Mouse (Mus musculus) midbrain, embryonic 12.5 days (tissue): ENCODE measurements around the gene Hist1h2bh. TPM values are rescaled to one million over a fixed set of nuclear protein-coding genes. Genes with fewer than 3 reads are reported as not detected.
"Not testable (repeated sequence)": the region's sequence is repeated elsewhere in the genome, so short reads cannot be mapped to it uniquely, and the experiment has no call there.

Source experiments
- ATAC-seq: fragments of 200-750 bp; cut with Nextera tagmentation; 2 replicates; pipeline ENCODE4 v1.8.0; 2017; ENCODE audit warnings: low read depth, moderate TSS enrichment, moderate library complexity; ENCODE audit not compliant: low FRiP score
- H3K27ac ChIP-seq: fragments of 300-500 bp; sonication (generic); replicated peaks from 2 replicates; pipeline ENCODE4 v1.5.1; 2016; ENCODE audit warnings: mild to moderate bottlenecking
- H3K27me3 ChIP-seq: fragments of 300-500 bp; sonication (generic); 2 replicates; pipeline ENCODE4 v1.6.1; 2016; ENCODE audit warnings: mild to moderate bottlenecking
- H3K36me3 ChIP-seq: fragments of 300-500 bp; sonication (generic); 2 replicates; pipeline ENCODE4 v1.6.1; 2016
- H3K4me1 ChIP-seq: fragments of 300-500 bp; sonication (generic); 2 replicates; pipeline ENCODE4 v1.6.1; 2016
- H3K4me2 ChIP-seq: fragments of 300-500 bp; sonication (generic); replicated peaks from 2 replicates; pipeline ENCODE4 v1.6.1; 2016; ENCODE audit warnings: mild to moderate bottlenecking, moderate library complexity
- H3K4me3 ChIP-seq: fragments of 300-500 bp; sonication (generic); 2 replicates; pipeline ENCODE4 v1.5.1; 2016; ENCODE audit warnings: mild to moderate bottlenecking
- H3K9ac ChIP-seq: fragments of 300-500 bp; sonication (generic); replicated peaks from 2 replicates; pipeline ENCODE4 v1.6.1; 2016; ENCODE audit warnings: mild to moderate bottlenecking, moderate library complexity
- H3K9me3 ChIP-seq: fragments of 300-500 bp; sonication (generic); 2 replicates; pipeline ENCODE4 v1.6.1; 2016; ENCODE audit warnings: mild to moderate bottlenecking
- WGBS: fragments of 180-500 bp; shearing (Covaris S2); methylation state at CpG from one replicate; pipeline ENCODE4 v1.1.7; 2016; 5-methylcytosine and 5-hydroxymethylcytosine counted together
- polyA plus RNA-seq: library from polyadenylated mRNA; unstranded; fragments of >200 nt; fragmentation: Nextera tagmentation; extraction: Ambion mirVana; gene quantifications from 2 replicates; pipeline ENCODE4 v1.2.1, GENCODE M21; 2016

Gene Hist1h2bh
- polyA plus RNA-seq, 1 experiment from 2014 or later: 0.64 TPM

GRCm38 (mm10) chr13:23581408-23582218 lies 38.4 kb upstream of the Hist1h2bh start, which contains the start of gene Hist1h4d:
Gene Hist1h4d, plus strand, starts transcription at chr13:23581598.
- Histone ChIP-seq H3K36me3 (no peaks in the 10 kb centered on the region), H3K4me1 (peaks cover 38% of the 10 kb centered on the region), H3K27ac (peak within 1 kb of the TSS; percentile 95), H3K9me3 (no peaks in the 10 kb centered on the region), H3K4me2 (peak within 1 kb of the TSS; percentile 82), H3K4me3 (peak within 1 kb of the TSS; percentile 51), H3K27me3 (no peaks in the 10 kb centered on the region), H3K9ac (peak within 1 kb of the TSS; percentile 70)
- under 1% methylated on average over 43 of the region's 43 CpGs for WGBS
- peak; percentile 89 for ATAC-seq

- 90% methylated on average over 1 of the region's 1 CpGs for WGBS
- no peak overlapping the region for H3K4me3 ChIP-seq
- no peaks in the 10 kb centered on the region for H3K36me3 ChIP-seq
- no peak overlapping the region for H3K27ac ChIP-seq
- H3K27me3 ChIP-seq: no peaks in the 10 kb centered on the region
- H3K4me2 ChIP-seq: no peak overlapping the region
- ATAC-seq: no peak
- H3K4me1 ChIP-seq: peaks cover 32% of the 10 kb centered on the region
- no peak overlapping the region for H3K9ac ChIP-seq
- H3K9me3 ChIP-seq: no peaks in the 10 kb centered on the region
Observed at GRCm38 (mm10) chr13:23577835-23578234, 34.6 kb upstream of the Hist1h2bh start.

GRCm38 (mm10) chr13:23576906-23577639 lies 33.9 kb upstream of the Hist1h2bh start:
- Histone ChIP-seq H3K9me3 (no peaks in the 10 kb centered on the region), H3K27me3 (no peaks in the 10 kb centered on the region), H3K4me1 (peaks cover 30% of the 10 kb centered on the region), H3K27ac (peak overlapping the region; percentile 80), H3K4me3 (peak overlapping the region; percentile 47), H3K36me3 (no peaks in the 10 kb centered on the region), H3K9ac (peak overlapping the region; percentile 75), H3K4me2 (peak overlapping the region; percentile 66)
- no peak for ATAC-seq
- 51% methylated on average over 6 of the region's 6 CpGs for WGBS

- peak overlapping the region; percentile 75 for H3K9ac ChIP-seq
- H3K27ac ChIP-seq: peak overlapping the region; percentile 80
- H3K36me3 ChIP-seq: no peaks in the 10 kb centered on the region
- H3K27me3 ChIP-seq: no peaks in the 10 kb centered on the region
- H3K4me2 ChIP-seq: peak overlapping the region; percentile 66
- H3K4me1 ChIP-seq: peaks cover 29% of the 10 kb centered on the region
- no peak for ATAC-seq
- H3K9me3 ChIP-seq: no peaks in the 10 kb centered on the region
- WGBS: 2% methylated on average over 7 of the region's 7 CpGs
- peak overlapping the region; percentile 47 for H3K4me3 ChIP-seq
Observed at GRCm38 (mm10) chr13:23576351-23576881, 33.2 kb upstream of the Hist1h2bh start.

- Histone ChIP-seq H3K27ac (peak overlapping the region; percentile 80), H3K9ac (peak overlapping the region; percentile 75), H3K4me1 (peaks cover 29% of the 10 kb centered on the region), H3K4me2 (peak overlapping the region; percentile 66), H3K4me3 (peak overlapping the region; percentile 47)
- not testable (repeated sequence) for ATAC-seq, H3K36me3 ChIP-seq, H3K9me3 ChIP-seq, H3K27me3 ChIP-seq
- under 1% methylated on average over 9 of the region's 40 CpGs for WGBS
Observed at GRCm38 (mm10) chr13:23575864-23576313, 32.7 kb upstream of the Hist1h2bh start.

GRCm38 (mm10) chr13:23575271-23575851 lies 32.2 kb upstream of the Hist1h2bh start, which contains the start of gene Hist1h3d:
Gene Hist1h3d, plus strand, starts transcription at chr13:23575763.
- H3K4me3 ChIP-seq: peak within 1 kb of the TSS; percentile 47
- H3K9ac ChIP-seq: peak within 1 kb of the TSS; percentile 75
- no peaks in the 10 kb centered on the region for H3K27me3 ChIP-seq
- H3K9me3 ChIP-seq: no peaks in the 10 kb centered on the region
- WGBS: under 1% methylated on average over 18 of the region's 18 CpGs
- ATAC-seq: peak; percentile 59
- no peaks in the 10 kb centered on the region for H3K36me3 ChIP-seq
- H3K4me1 ChIP-seq: peaks cover 29% of the 10 kb centered on the region
- H3K27ac ChIP-seq: peak within 1 kb of the TSS; percentile 87
- H3K4me2 ChIP-seq: peak within 1 kb of the TSS; percentile 66

GRCm38 (mm10) chr13:23574546-23575170 lies 31.5 kb upstream of the Hist1h2bh start:
- not testable (repeated sequence) for H3K27me3 ChIP-seq, ATAC-seq, H3K36me3 ChIP-seq, H3K9me3 ChIP-seq
- WGBS: under 1% methylated on average over 10 of the region's 39 CpGs
- H3K27ac ChIP-seq: peak overlapping the region; percentile 87
- H3K4me2 ChIP-seq: peak overlapping the region; percentile 68
- peaks cover 32% of the 10 kb centered on the region for H3K4me1 ChIP-seq
- H3K4me3 ChIP-seq: peak overlapping the region; percentile 47
- 0 out of 2 replicates have a peak overlapping the region, but pooled peaks have one; percentile 46 for H3K9ac ChIP-seq

- H3K27me3 ChIP-seq, H3K36me3 ChIP-seq, H3K9me3 ChIP-seq: not testable (repeated sequence)
- H3K4me1 ChIP-seq: peaks cover 32% of the 10 kb centered on the region
- H3K9ac ChIP-seq: peak within 1 kb of the TSS; percentile 46; the same call in 1 of the 2 replicates
- WGBS: under 1% methylated on average over 42 of the region's 42 CpGs
- peak within 1 kb of the TSS; percentile 87 for H3K27ac ChIP-seq
- peak within 1 kb of the TSS; percentile 68 for H3K4me2 ChIP-seq
- ATAC-seq: peak; percentile 89
- H3K4me3 ChIP-seq: peak within 1 kb of the TSS; percentile 47
Observed at GRCm38 (mm10) chr13:23573898-23574524, 30.8 kb upstream of the Hist1h2bh start, which contains the start of the genes Hist1h2bf and Hist1h2ad. Gene Hist1h2bf, minus strand, starts transcription at chr13:23574196. Gene Hist1h2ad, plus strand, starts transcription at chr13:23574381.

- Histone ChIP-seq H3K4me1 (peaks cover 32% of the 10 kb centered on the region), H3K4me2 (peak overlapping the region; percentile 68), H3K27ac (peak overlapping the region; percentile 96), H3K9ac (peak overlapping the region; percentile 16; the same call in 1 of the 2 replicates), H3K4me3 (peak overlapping the region; percentile 45)
- H3K9me3 ChIP-seq, ATAC-seq, H3K36me3 ChIP-seq, H3K27me3 ChIP-seq: not testable (repeated sequence)
- 9% methylated on average over 20 of the region's 20 CpGs for WGBS
Observed at GRCm38 (mm10) chr13:23573034-23573897, 30.1 kb upstream of the Hist1h2bh start.
